Mouse (Mus musculus) megakaryocyte, embryonic 14.5 days (primary cell): ENCODE measurements at regions not wholly inside any gene's neighbourhood (a gene's known extent, or its start where the extent isn't known, plus 50 kb on each side); places are given as distances from the start of the nearest gene placed in this dataset.

Source experiments
- FLI1 ChIP-seq: IDR thresholded peaks from 2 replicates; pipeline ENCODE4 v1.6.1; 2012; ENCODE audit warnings: low read length, inconsistent platforms, mixed read lengths
- GATA1 ChIP-seq: IDR thresholded peaks from 3 replicates; pipeline ENCODE4 v1.6.1; 2012; ENCODE audit warnings: mixed read lengths, low read length, inconsistent platforms, borderline replicate concordance

DNA sequence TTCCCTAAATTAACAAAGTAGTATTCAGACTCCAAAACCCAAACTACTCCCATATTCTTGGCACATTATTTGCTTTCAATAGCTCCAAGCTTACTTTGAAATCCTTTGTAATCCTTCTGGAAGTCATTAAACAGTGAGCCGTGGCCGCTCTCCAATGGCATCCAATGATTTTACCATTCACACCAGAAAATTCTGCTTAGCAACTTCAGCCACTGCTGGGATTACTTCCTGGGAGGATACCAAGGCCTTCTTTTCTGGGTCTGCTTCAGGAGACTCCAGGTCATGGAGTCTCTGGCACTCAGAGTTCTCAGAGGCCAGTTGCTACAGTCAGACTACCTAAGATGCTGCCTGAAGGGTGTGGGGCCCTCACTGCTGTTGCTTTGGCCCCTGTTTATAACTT, 147.7 kb upstream of the Akirin2 start:
- TF ChIP-seq GATA1 (no peak), FLI1 (no peak)
